ENCODE assay signal across 1 mouse cellular context in genomic region chr4:155769496-155769879, GRCm38 (mm10).
TF ChIP-seq lines count a peak whose summit lies in the region.

No protein-coding gene starts in this region.

TF ChIP-seq in CH12.LX, 34 proteins besides CTCF, POLR2A, EP300 and RAD21 (continued from another document):
- no peak for TF ChIP-seq ZNF384 (IDR thresholded peaks at IDR 0.05; ENCODE audit: low read depth, low read length)
- TF ChIP-seq MEF2A (IDR thresholded peaks at IDR 0.05; ENCODE audit: borderline replicate concordance, low read depth, low read length), result no peak
- no peak for TF ChIP-seq NRF1 (IDR thresholded peaks at IDR 0.05; ENCODE audit: low read depth, low read length)
- no peak for TF ChIP-seq RCOR1 (conservative IDR thresholded peaks at IDR 0.05; ENCODE audit: low read depth, low read length)
- TF ChIP-seq ZMIZ1 (IDR thresholded peaks at IDR 0.05; ENCODE audit: low read depth, low read length), result no peak
- TF ChIP-seq CHD2 (IDR thresholded peaks at IDR 0.05; ENCODE audit: low read length), result no peak
- TF ChIP-seq KAT2A (IDR thresholded peaks at IDR 0.05; ENCODE audit: insufficient replicate concordance, low read length), result no peak
- TF ChIP-seq HCFC1 (IDR thresholded peaks at IDR 0.05; ENCODE audit: low read depth, low read length), result no peak
- TF ChIP-seq SMC3 (IDR thresholded peaks at IDR 0.05; ENCODE audit: low read depth, low read length), result no peak
